18 mouse cellular contexts compared by ENCODE assay signal in genomic region chr9:50818050-50818449, GRCm38 (mm10). TPM values are rescaled to one million over a fixed set of nuclear protein-coding genes. Genes with fewer than 3 reads are reported as not detected.
A peak's percentile ranks its signal among the peaks of the same experiment; 100 is the strongest.
DNase-seq lines count a peak whose midpoint lies in the region; ATAC-seq and TF ChIP-seq lines count a peak whose summit lies in the region.
"Had no signal": no experiment of that assay in that cellular context is flagged by ENCODE, and none has a peak within 500 bp of the region (broad histone marks: within the 10 kb centered on the region; RNA-seq: fewer than 3 reads in every experiment).

No protein-coding gene starts in this region.

- TF ChIP-seq EP300 in lung, postnatal 0 days (IDR thresholded peaks at IDR 0.05), result no peak

- no peak overlapping the region for H3K4me2 ChIP-seq in liver, embryonic 12.5 days
- H3K4me2 ChIP-seq in liver, embryonic 11.5 days, result no peak overlapping the region
- no peak overlapping the region for H3K4me2 ChIP-seq in lung, postnatal 0 days (replicated peaks; ENCODE audit: low read depth, low read length)
- H3K4me2 ChIP-seq: embryonic facial prominence, embryonic 12.5 days; forebrain, embryonic 12.5 days; heart, embryonic 13.5 days; hindbrain, embryonic 15.5 days had no signal

- 73% methylated on average over 6 of the region's 6 CpGs for WGBS in liver, embryonic 12.5 days (ENCODE audit: insufficient replicate concordance)
- 75% methylated on average over 6 of the region's 6 CpGs for WGBS in liver, embryonic 11.5 days
- WGBS in lung, postnatal 0 days, result 48% methylated on average over 6 of the region's 6 CpGs

- ATAC-seq in liver, embryonic 12.5 days, result no peak
- ATAC-seq in liver, embryonic 11.5 days (replicated peaks; ENCODE audit: low FRiP score), result no peak
- ATAC-seq in lung, postnatal 0 days, result peak; percentile 59
- peak; percentile 52 for ATAC-seq in granulocyte monocyte progenitor cell, adult 5-6 weeks (replicated peaks; ENCODE audit: poor library complexity, severe bottlenecking)
- 0 out of 2 replicates have a peak, but pooled peaks have one; percentile 42 for ATAC-seq in megakaryocyte progenitor cell, adult 5-6 weeks (replicated peaks; ENCODE audit: poor library complexity)
- ATAC-seq: forebrain, embryonic 16.5 days had no signal

- no peak overlapping the region for H3K4me3 ChIP-seq in liver, embryonic 12.5 days
- H3K4me3 ChIP-seq in liver, embryonic 11.5 days (ENCODE audit: low read depth, low read length), result no peak overlapping the region
- H3K4me3 ChIP-seq in lung, postnatal 0 days (ENCODE audit: low read depth, low read length), result no peak overlapping the region
- H3K4me3 ChIP-seq: embryonic facial prominence, embryonic 12.5 days; forebrain, embryonic 12.5 days; heart, embryonic 13.5 days; hindbrain, embryonic 15.5 days had no signal

- no peaks in the 10 kb centered on the region for H3K27me3 ChIP-seq in liver, embryonic 12.5 days (replicated peaks)
- H3K27me3 ChIP-seq in liver, embryonic 11.5 days (replicated peaks; ENCODE audit: control insufficient read depth, insufficient read depth, low read length), result no peaks in the 10 kb centered on the region
- no peaks in the 10 kb centered on the region for H3K27me3 ChIP-seq in lung, postnatal 0 days (replicated peaks; ENCODE audit: insufficient read depth, low read length)
- H3K27me3 ChIP-seq: embryonic facial prominence, embryonic 12.5 days; forebrain, embryonic 12.5 days; heart, embryonic 13.5 days; hindbrain, embryonic 15.5 days had no signal

- peaks cover 72% of the 10 kb centered on the region for H3K4me1 ChIP-seq in liver, embryonic 12.5 days
- H3K4me1 ChIP-seq in liver, embryonic 11.5 days (replicated peaks; ENCODE audit: control insufficient read depth, insufficient read depth, low read length), result peaks cover 10% of the 10 kb centered on the region
- no peaks in the 10 kb centered on the region for H3K4me1 ChIP-seq in lung, postnatal 0 days (ENCODE audit: insufficient read depth, low read depth, low read length)
- H3K4me1 ChIP-seq: embryonic facial prominence, embryonic 12.5 days; forebrain, embryonic 12.5 days; heart, embryonic 13.5 days; hindbrain, embryonic 15.5 days had no signal

- H3K9ac ChIP-seq in liver, embryonic 12.5 days, result no peak overlapping the region
- no peak overlapping the region for H3K9ac ChIP-seq in liver, embryonic 11.5 days (ENCODE audit: low read depth, low read length)
- no peak overlapping the region for H3K9ac ChIP-seq in lung, postnatal 0 days (replicated peaks; ENCODE audit: low read depth)
- H3K9ac ChIP-seq: embryonic facial prominence, embryonic 12.5 days; forebrain, embryonic 12.5 days; heart, embryonic 13.5 days; hindbrain, embryonic 15.5 days had no signal

- peak overlapping the region; percentile 11; the same call in 1 of the 2 replicates for H3K27ac ChIP-seq in liver, embryonic 12.5 days
- H3K27ac ChIP-seq in liver, embryonic 11.5 days (ENCODE audit: low read depth, low read length), result no peak overlapping the region
- no peak overlapping the region for H3K27ac ChIP-seq in lung, postnatal 0 days (ENCODE audit: low read length)
- H3K27ac ChIP-seq: embryonic facial prominence, embryonic 12.5 days; forebrain, embryonic 12.5 days; heart, embryonic 13.5 days; hindbrain, embryonic 15.5 days had no signal

- no peak for TF ChIP-seq CTCF in lung, postnatal 0 days (IDR thresholded peaks at IDR 0.05)

- H3K9me3 ChIP-seq in liver, embryonic 12.5 days (replicated peaks), result 0 out of 2 replicates have a peak, but pooled peaks cover 7% of the 10 kb centered on the region
- no peaks in the 10 kb centered on the region for H3K9me3 ChIP-seq in liver, embryonic 11.5 days (ENCODE audit: control insufficient read depth, low read length)
- no peaks in the 10 kb centered on the region for H3K9me3 ChIP-seq in lung, postnatal 0 days (ENCODE audit: low read length)
- H3K9me3 ChIP-seq: embryonic facial prominence, embryonic 12.5 days; forebrain, embryonic 12.5 days; heart, embryonic 13.5 days; hindbrain, embryonic 15.5 days had no signal

- no peak for DNase-seq in liver, embryonic 11.5 days (ENCODE audit: low spot score)
- peak; percentile 74 for DNase-seq in lung, postnatal 0 days (ENCODE audit: low spot score)
- DNase-seq in lung, postnatal 10 days, result no peak
- DNase-seq in kidney, adult 9 months, result no peak
- no peak for DNase-seq in ovary, postnatal 14 days (ENCODE audit: low spot score)
- DNase-seq: adrenal gland, postnatal 14 days; cerebellum, adult 8-10 months; cerebellum, postnatal 14 days; gastrocnemius, postnatal 10 days; heart, postnatal 36 days had no signal

- peaks cover 70% of the 10 kb centered on the region for H3K36me3 ChIP-seq in liver, embryonic 12.5 days
- H3K36me3 ChIP-seq in liver, embryonic 11.5 days (ENCODE audit: control insufficient read depth, insufficient read depth, low read length), result peaks cover 15% of the 10 kb centered on the region
- 0 out of 2 replicates have a peak, but pooled peaks cover 11% of the 10 kb centered on the region for H3K36me3 ChIP-seq in lung, postnatal 0 days (ENCODE audit: insufficient read depth, low read length)

RNA-seq across cellular contexts. Expression of gene Ppp2r1b, which starts 27.1 kb away (rescaled TPM):
- polyA plus RNA-seq in liver, embryonic 12.5 days (2016; fragmentation: Nextera tagmentation; extraction: Ambion mirVana), result 131 and 137 TPM in 2 replicates
- 143 and 172 TPM in 2 replicates for polyA plus RNA-seq in liver, embryonic 11.5 days (2014; fragmentation: Nextera tagmentation; extraction: Ambion mirVana)
- 26.0 and 28.4 TPM in 2 replicates for polyA plus RNA-seq in lung, postnatal 0 days (2015; fragmentation: Nextera tagmentation; extraction: Ambion mirVana)
- 32.3 and 37.3 TPM in 2 replicates for total RNA-seq in granulocyte monocyte progenitor cell, adult 5-6 weeks (2014; fragmentation: Nextera tagmentation)
- total RNA-seq in granulocyte monocyte progenitor cell, adult 5-6 weeks (2017), result 42.6 and 42.8 TPM in 2 replicates
- total RNA-seq in megakaryocyte progenitor cell, adult 5-6 weeks (2015), result 39.5 and 40.0 TPM in 2 replicates
- 47.9 and 55.2 TPM in 2 replicates for total RNA-seq in megakaryocyte progenitor cell, adult 5-6 weeks (2017)

RNA-seq across cellular contexts. Expression of gene 1110032A03Rik, which starts 42.7 kb away (rescaled TPM):
- polyA plus RNA-seq in liver, embryonic 12.5 days (2016; fragmentation: Nextera tagmentation; extraction: Ambion mirVana), result 14.5 and 15.1 TPM in 2 replicates
- 16.2 and 17.5 TPM in 2 replicates for polyA plus RNA-seq in liver, embryonic 11.5 days (2014; fragmentation: Nextera tagmentation; extraction: Ambion mirVana)
- 72.3 and 79.8 TPM in 2 replicates for polyA plus RNA-seq in lung, postnatal 0 days (2015; fragmentation: Nextera tagmentation; extraction: Ambion mirVana)
- total RNA-seq in granulocyte monocyte progenitor cell, adult 5-6 weeks (2014; fragmentation: Nextera tagmentation), result 19.9 and 22.7 TPM in 2 replicates
- total RNA-seq in granulocyte monocyte progenitor cell, adult 5-6 weeks (2017), result 11.2 and 16.3 TPM in 2 replicates
- 19.5 and 19.7 TPM in 2 replicates for total RNA-seq in megakaryocyte progenitor cell, adult 5-6 weeks (2015)
- total RNA-seq in megakaryocyte progenitor cell, adult 5-6 weeks (2017), result 13.3 and 16.4 TPM in 2 replicates

RNA-seq across cellular contexts. Expression of gene Alg9, which starts 43.2 kb away (rescaled TPM):
- polyA plus RNA-seq in liver, embryonic 12.5 days (2016; fragmentation: Nextera tagmentation; extraction: Ambion mirVana), result 20.9 and 23.1 TPM in 2 replicates
- 33.0 and 40.0 TPM in 2 replicates for polyA plus RNA-seq in liver, embryonic 11.5 days (2014; fragmentation: Nextera tagmentation; extraction: Ambion mirVana)
- polyA plus RNA-seq in lung, postnatal 0 days (2015; fragmentation: Nextera tagmentation; extraction: Ambion mirVana), result 17.9 and 19.0 TPM in 2 replicates
- 25.1 and 30.7 TPM in 2 replicates for total RNA-seq in granulocyte monocyte progenitor cell, adult 5-6 weeks (2014; fragmentation: Nextera tagmentation)
- 22.7 TPM in 2 replicates for total RNA-seq in granulocyte monocyte progenitor cell, adult 5-6 weeks (2017)
- total RNA-seq in megakaryocyte progenitor cell, adult 5-6 weeks (2015), result 23.2 and 30.8 TPM in 2 replicates
- total RNA-seq in megakaryocyte progenitor cell, adult 5-6 weeks (2017), result 21.4 and 24.7 TPM in 2 replicates

RNA-seq across cellular contexts. Expression of gene Fdxacb1, which starts 50.0 kb away (rescaled TPM):
- 11.5 and 13.7 TPM in 2 replicates for polyA plus RNA-seq in liver, embryonic 12.5 days (2016; fragmentation: Nextera tagmentation; extraction: Ambion mirVana)
- polyA plus RNA-seq in liver, embryonic 11.5 days (2014; fragmentation: Nextera tagmentation; extraction: Ambion mirVana), result 15.7 and 16.0 TPM in 2 replicates
- 10.2 and 12.1 TPM in 2 replicates for polyA plus RNA-seq in lung, postnatal 0 days (2015; fragmentation: Nextera tagmentation; extraction: Ambion mirVana)
- 9.8 and 14.9 TPM in 2 replicates for total RNA-seq in granulocyte monocyte progenitor cell, adult 5-6 weeks (2014; fragmentation: Nextera tagmentation)
- 6.3 and 7.1 TPM in 2 replicates for total RNA-seq in granulocyte monocyte progenitor cell, adult 5-6 weeks (2017)
- total RNA-seq in megakaryocyte progenitor cell, adult 5-6 weeks (2015), result 6.9 and 7.8 TPM in 2 replicates
- total RNA-seq in megakaryocyte progenitor cell, adult 5-6 weeks (2017), result 6.0 and 7.0 TPM in 2 replicates

Comparison
In these comparisons a context has a peak if more than half of its experiments do, and no peak if none do; other contexts are left out.
1. ATAC-seq: peak in lung, postnatal 0 days (single experiment), granulocyte monocyte progenitor cell, adult 5-6 weeks (single experiment) and megakaryocyte progenitor cell, adult 5-6 weeks (single experiment); none in liver, embryonic 12.5 days (single experiment) and liver, embryonic 11.5 days (single experiment).